Mouse (Mus musculus) forebrain, embryonic 16.5 days (tissue): Measurements from ENCODE around the gene Eprs. TPM values are rescaled to one million over a fixed set of nuclear protein-coding genes. Genes with fewer than 3 reads are reported as not detected.

Source experiments
- ATAC-seq: fragments of 200-750 bp; cut with Nextera tagmentation; 2 replicates; pipeline ENCODE4 v1.8.0; 2017; ENCODE audit warnings: mild to moderate bottlenecking, moderate library complexity
- H3K27ac ChIP-seq: fragments of 300-500 bp; sonication (generic); 2 replicates; pipeline ENCODE4 v1.5.1; 2014; ENCODE audit warnings: low read length, control low read depth
- H3K27me3 ChIP-seq: fragments of 300-500 bp; sonication (generic); replicated peaks from 2 replicates; pipeline ENCODE4 v1.6.1; 2014; ENCODE audit warnings: low read length; ENCODE audit not compliant: control insufficient read depth, insufficient read depth
- H3K36me3 ChIP-seq: fragments of 300-500 bp; sonication (generic); 2 replicates; pipeline ENCODE4 v1.6.1; 2014; ENCODE audit not compliant: control insufficient read depth, insufficient read depth
- H3K4me1 ChIP-seq: fragments of 300-500 bp; sonication (generic); replicated peaks from 2 replicates; pipeline ENCODE4 v1.6.1; 2014; ENCODE audit warnings: low read length; ENCODE audit not compliant: control insufficient read depth, insufficient read depth
- H3K4me2 ChIP-seq: fragments of 300-500 bp; sonication (generic); 2 replicates; pipeline ENCODE4 v1.6.1; 2014; ENCODE audit warnings: mild to moderate bottlenecking, low read length, control low read depth
- H3K4me3 ChIP-seq: fragments of 300-500 bp; sonication (generic); replicated peaks from 2 replicates; pipeline ENCODE4 v1.5.1; 2014; ENCODE audit warnings: mild to moderate bottlenecking, low read length, control low read depth
- H3K9ac ChIP-seq: fragments of 300-500 bp; sonication (generic); replicated peaks from 2 replicates; pipeline ENCODE4 v1.6.1; 2014; ENCODE audit warnings: low read depth, low read length, control low read depth
- H3K9me3 ChIP-seq: fragments of 300-500 bp; sonication (generic); 2 replicates; pipeline ENCODE4 v1.6.1; 2016; ENCODE audit warnings: low read length; ENCODE audit not compliant: control insufficient read depth
- WGBS: fragments of 180-500 bp; shearing (Covaris S2); extraction: QIAGEN DNeasy Blood & Tissue Kit; methylation state at CpG from one replicate; pipeline ENCODE4 v1.1.7; 2014; 5-methylcytosine and 5-hydroxymethylcytosine counted together
- polyA plus RNA-seq: library from polyadenylated mRNA; unstranded; fragments of >200 nt; fragmentation: Nextera tagmentation; extraction: Ambion mirVana; gene quantifications from 2 replicates; pipeline ENCODE4 v1.2.1, GENCODE M21; 2015

Eprs gene
- polyA plus RNA-seq, 1 experiment from 2014 or later = 144 TPM

DNA sequence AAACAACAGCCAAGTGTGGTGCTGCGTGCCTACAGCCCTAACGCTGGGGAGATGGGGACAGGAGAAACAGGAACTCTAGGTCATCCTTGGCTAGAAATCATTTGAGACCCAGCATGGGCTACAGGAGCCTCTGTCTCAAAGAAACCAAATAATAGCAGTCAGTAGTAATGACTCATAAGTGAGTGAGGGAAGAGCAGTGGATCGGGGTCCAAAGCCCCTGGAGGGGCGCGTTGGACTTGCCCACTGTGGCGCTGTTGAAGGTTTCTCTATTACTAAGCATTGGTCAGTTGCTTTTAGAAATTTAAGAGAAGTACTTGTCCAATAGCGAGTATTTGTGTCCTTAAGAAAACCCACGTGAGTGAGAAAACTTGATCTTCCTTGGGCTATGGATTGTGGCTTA is 9.5 kb upstream of the Eprs start:
- Histone ChIP-seq H3K4me3 (no peak overlapping the region), H3K9me3 (no peaks in the 10 kb centered on the region), H3K4me2 (no peak overlapping the region), H3K4me1 (no peaks in the 10 kb centered on the region), H3K9ac (no peak overlapping the region), H3K27me3 (no peaks in the 10 kb centered on the region), H3K36me3 (peaks cover 28% of the 10 kb centered on the region), H3K27ac (no peak overlapping the region)
- no peak for ATAC-seq
- WGBS = 96% methylated on average over 8 of the region's 8 CpGs

- no peak overlapping the region for H3K9ac ChIP-seq
- WGBS = 84% methylated on average over 4 of the region's 4 CpGs
- no peaks in the 10 kb centered on the region for H3K4me1 ChIP-seq
- H3K9me3 ChIP-seq = no peaks in the 10 kb centered on the region
- H3K4me3 ChIP-seq = no peak overlapping the region
- no peak overlapping the region for H3K4me2 ChIP-seq
- H3K36me3 ChIP-seq = peaks cover 24% of the 10 kb centered on the region
- no peak overlapping the region for H3K27ac ChIP-seq
- ATAC-seq = no peak
- no peaks in the 10 kb centered on the region for H3K27me3 ChIP-seq
Observed at GRCm38 (mm10) chr1:185354731-185355130, 8.1 kb upstream of the Eprs start.

- WGBS = 97% methylated on average over 8 of the region's 8 CpGs
- H3K36me3 ChIP-seq = peaks cover 16% of the 10 kb centered on the region
- H3K27ac ChIP-seq = no peak overlapping the region
- no peaks in the 10 kb centered on the region for H3K27me3 ChIP-seq
- no peak overlapping the region for H3K4me2 ChIP-seq
- no peak overlapping the region for H3K4me3 ChIP-seq
- ATAC-seq = no peak
- H3K9me3 ChIP-seq = no peaks in the 10 kb centered on the region
- H3K4me1 ChIP-seq = no peaks in the 10 kb centered on the region
- H3K9ac ChIP-seq = no peak overlapping the region
Observed at GRCm38 (mm10) chr1:185356246-185356645, 6.6 kb upstream of the Eprs start.

DNA sequence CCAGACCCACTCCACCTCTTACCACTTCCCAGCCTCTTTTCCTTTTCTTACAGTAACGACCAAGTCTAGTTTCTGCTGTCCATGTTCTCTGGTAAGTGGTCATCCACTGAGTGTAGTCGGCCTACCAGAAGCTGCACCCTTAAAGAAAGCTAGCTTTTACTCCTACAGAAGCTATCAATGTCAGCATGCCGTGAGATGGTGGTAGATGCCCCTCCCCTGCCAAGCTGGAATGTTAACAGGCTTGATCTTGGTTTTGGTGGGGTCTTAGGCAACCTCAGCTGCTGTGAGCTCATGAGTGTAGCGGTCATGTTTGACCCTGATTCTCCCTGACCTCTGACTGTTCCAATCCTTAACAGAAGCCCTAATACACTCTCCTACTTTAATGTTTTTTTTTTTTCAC is 4.6 kb upstream of the Eprs start:
- Histone ChIP-seq H3K4me2 (no peak overlapping the region), H3K27ac (no peak overlapping the region), H3K9me3 (no peaks in the 10 kb centered on the region), H3K4me1 (peaks cover 7% of the 10 kb centered on the region), H3K9ac (no peak overlapping the region), H3K4me3 (no peak overlapping the region), H3K36me3 (peaks cover 9% of the 10 kb centered on the region), H3K27me3 (no peaks in the 10 kb centered on the region)
- no peak for ATAC-seq
- WGBS = 85% methylated on average over 4 of the region's 4 CpGs

GRCm38 (mm10) chr1:185363526-185364182 is 810 bp downstream of the Eprs start:
- peak overlapping the region; percentile 62 for H3K4me2 ChIP-seq
- ATAC-seq = peak; percentile 18; the same call in 1 of the 2 replicates
- WGBS = 3% methylated on average over 22 of the region's 22 CpGs
- H3K9me3 ChIP-seq = no peaks in the 10 kb centered on the region
- H3K9ac ChIP-seq = peak overlapping the region; percentile 81
- no peaks in the 10 kb centered on the region for H3K27me3 ChIP-seq
- no peaks in the 10 kb centered on the region for H3K36me3 ChIP-seq
- peak overlapping the region; percentile 90 for H3K4me3 ChIP-seq
- H3K27ac ChIP-seq = peak overlapping the region; percentile 87
- H3K4me1 ChIP-seq = peaks cover 26% of the 10 kb centered on the region

DNA sequence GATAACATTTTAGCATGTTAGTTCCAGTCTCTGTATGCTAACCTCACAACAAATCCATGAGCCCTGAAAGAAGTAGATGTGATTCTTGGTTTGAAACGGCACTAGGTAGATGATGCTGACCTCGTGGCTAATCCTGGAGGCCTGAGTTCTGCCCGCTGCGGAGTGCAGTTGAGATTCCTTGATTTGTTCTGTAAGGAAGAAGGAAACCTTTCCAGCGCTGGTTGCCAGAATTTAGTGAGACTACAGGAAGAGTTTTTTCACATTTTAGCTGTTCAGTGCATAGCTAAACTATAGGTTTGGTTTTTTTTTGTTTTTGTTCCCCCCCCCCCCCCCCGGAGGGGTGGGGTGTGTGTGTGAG is 1.3 kb downstream of the Eprs start:
- no peak for ATAC-seq
- no peak overlapping the region for H3K9ac ChIP-seq

DNA sequence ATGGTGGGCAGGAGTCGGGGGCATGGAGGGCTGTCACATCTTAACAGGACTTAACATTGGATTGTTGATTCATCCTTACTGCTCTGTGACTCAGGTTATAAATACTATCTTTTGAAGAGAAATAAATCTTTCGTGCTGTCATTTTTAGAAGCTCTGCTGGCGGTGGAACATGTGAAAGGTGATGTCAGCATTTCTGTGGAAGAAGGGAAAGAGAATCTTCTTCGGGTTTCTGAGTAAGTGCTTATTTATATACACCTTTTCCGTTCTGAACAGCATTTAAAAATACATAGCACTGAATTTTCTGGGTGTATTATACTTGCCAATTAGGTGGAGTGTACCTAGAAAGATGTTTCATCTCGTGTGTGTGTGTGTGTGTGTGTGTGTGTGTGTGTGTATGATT is 4.5 kb downstream of the Eprs start:
- H3K9ac ChIP-seq = no peak overlapping the region
- peaks cover 13% of the 10 kb centered on the region for H3K36me3 ChIP-seq
- no peak overlapping the region for H3K27ac ChIP-seq
- H3K9me3 ChIP-seq = no peaks in the 10 kb centered on the region
- no peak overlapping the region for H3K4me3 ChIP-seq
- no peaks in the 10 kb centered on the region for H3K27me3 ChIP-seq
- H3K4me2 ChIP-seq = no peak overlapping the region
- peaks cover 20% of the 10 kb centered on the region for H3K4me1 ChIP-seq
- ATAC-seq = no peak
- WGBS = 89% methylated on average over 6 of the region's 6 CpGs

More for the DNA sequence above, 1.3 kb downstream of the Eprs start:
- WGBS = 35% methylated on average over 6 of the region's 6 CpGs
- H3K4me2 ChIP-seq = peak overlapping the region; percentile 62
- peak overlapping the region; percentile 90 for H3K4me3 ChIP-seq
- H3K4me1 ChIP-seq = peaks cover 26% of the 10 kb centered on the region
- no peaks in the 10 kb centered on the region for H3K27me3 ChIP-seq
- H3K36me3 ChIP-seq = no peaks in the 10 kb centered on the region
- no peaks in the 10 kb centered on the region for H3K9me3 ChIP-seq
- H3K27ac ChIP-seq = no peak overlapping the region

DNA sequence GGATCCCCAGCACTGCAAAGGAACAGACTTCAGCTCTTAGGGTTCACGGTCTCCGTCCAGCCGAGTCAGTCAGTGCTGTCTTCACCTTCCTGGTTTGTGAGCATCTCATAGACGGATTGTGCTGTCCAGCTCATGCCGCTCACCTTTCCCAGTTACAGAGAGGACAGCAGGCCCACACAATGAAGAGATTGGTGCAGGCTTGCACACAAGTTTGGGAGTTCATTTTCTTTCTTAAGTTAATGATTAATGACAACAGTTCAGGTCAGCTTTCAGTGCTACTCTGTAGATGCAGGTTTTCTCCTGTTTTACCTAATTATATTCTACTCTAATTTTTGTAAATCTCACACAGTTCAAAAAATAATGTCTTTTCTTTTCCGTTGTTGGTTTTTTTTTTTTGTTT is 7.1 kb downstream of the Eprs start:
- Histone ChIP-seq H3K27me3 (no peaks in the 10 kb centered on the region), H3K36me3 (peaks cover 21% of the 10 kb centered on the region)
- ATAC-seq = no peak

DNA sequence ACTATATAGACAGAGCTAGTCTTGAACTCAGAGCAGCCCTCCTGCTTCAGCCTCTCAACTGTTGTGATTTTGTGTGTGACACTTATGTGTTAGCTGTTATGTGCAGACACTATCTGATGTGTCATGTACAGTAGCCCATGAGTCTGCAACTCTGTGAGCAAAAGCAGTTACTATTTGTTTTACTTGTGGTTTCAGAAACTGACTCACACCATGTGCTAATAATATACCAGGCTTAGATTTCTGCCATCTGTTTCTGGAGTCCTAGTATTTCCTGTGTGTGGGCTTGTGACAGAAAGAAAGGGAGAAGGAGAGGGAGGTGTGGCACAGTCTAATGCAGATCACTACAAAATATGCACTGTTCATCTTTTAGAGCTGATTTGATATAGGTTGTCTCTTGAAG is 13.5 kb downstream of the Eprs start:
- H3K36me3 ChIP-seq = peaks cover 46% of the 10 kb centered on the region
- H3K9me3 ChIP-seq = no peaks in the 10 kb centered on the region
- no peak overlapping the region for H3K9ac ChIP-seq
- H3K4me1 ChIP-seq = no peaks in the 10 kb centered on the region
- no peak overlapping the region for H3K4me3 ChIP-seq
- no peak for ATAC-seq
- H3K27ac ChIP-seq = no peak overlapping the region
- no peaks in the 10 kb centered on the region for H3K27me3 ChIP-seq
- no peak overlapping the region for H3K4me2 ChIP-seq

More for the DNA sequence above, 7.1 kb downstream of the Eprs start:
- H3K9me3 ChIP-seq = no peaks in the 10 kb centered on the region
- no peak overlapping the region for H3K4me2 ChIP-seq
- WGBS = 98% methylated on average over 6 of the region's 6 CpGs
- H3K4me3 ChIP-seq = no peak overlapping the region
- no peak overlapping the region for H3K9ac ChIP-seq
- no peak overlapping the region for H3K27ac ChIP-seq
- peaks cover 9% of the 10 kb centered on the region; the same call in 1 of the 2 replicates for H3K4me1 ChIP-seq

GRCm38 (mm10) chr1:185377429-185377828 is 14.6 kb downstream of the Eprs start:
- Histone ChIP-seq H3K4me3 (no peak overlapping the region), H3K36me3 (peaks cover 47% of the 10 kb centered on the region), H3K27ac (no peak overlapping the region), H3K4me1 (no peaks in the 10 kb centered on the region), H3K9me3 (no peaks in the 10 kb centered on the region), H3K27me3 (no peaks in the 10 kb centered on the region), H3K9ac (no peak overlapping the region), H3K4me2 (no peak overlapping the region)
- WGBS = 89% methylated on average over 2 of the region's 2 CpGs
- no peak for ATAC-seq
